Mouse (Mus musculus): ENCODE results near the gene Acer1. TPM values are rescaled to one million over a fixed set of nuclear protein-coding genes. Genes with fewer than 3 reads are reported as not detected.
"Not testable (repeated sequence)": the region's sequence is repeated elsewhere in the genome, so short reads cannot be mapped to it uniquely, and the experiment has no call there.

Gene Acer1
- polyA plus RNA-seq, 1 experiment from 2014 or later: not detected

DNA sequence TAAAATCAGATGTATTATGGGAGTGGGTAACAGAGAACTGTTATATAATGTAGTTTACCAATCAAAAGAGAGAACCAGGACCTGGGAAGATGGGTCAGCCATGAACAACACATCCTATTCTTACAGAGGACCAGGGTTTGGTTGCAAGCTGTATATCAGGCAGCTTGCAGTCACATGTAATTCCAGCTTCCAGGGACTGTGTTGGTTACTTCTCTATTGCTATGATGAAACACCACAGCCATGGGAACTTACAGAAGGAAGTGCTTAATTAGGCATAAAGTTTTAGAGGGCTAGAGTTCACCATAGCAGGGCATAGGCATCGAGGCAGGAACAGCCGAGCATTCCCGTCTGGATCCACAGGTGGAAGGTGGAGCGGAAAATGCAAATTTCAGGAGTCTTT, 43.2 kb downstream of the Acer1 start:
- 61% methylated on average over 4 of the region's 4 CpGs for WGBS (ENCODE audit: missing documents)
- no peak overlapping the region for H3K4me3 ChIP-seq (ENCODE audit: inconsistent target)
- H3K79me2 ChIP-seq (ENCODE audit: inconsistent target): peaks cover 12% of the 10 kb centered on the region; the same call in 1 of the 2 replicates
- H3K36me3 ChIP-seq (ENCODE audit: inconsistent target): no peaks in the 10 kb centered on the region
- no peak overlapping the region for H3K27ac ChIP-seq

DNA sequence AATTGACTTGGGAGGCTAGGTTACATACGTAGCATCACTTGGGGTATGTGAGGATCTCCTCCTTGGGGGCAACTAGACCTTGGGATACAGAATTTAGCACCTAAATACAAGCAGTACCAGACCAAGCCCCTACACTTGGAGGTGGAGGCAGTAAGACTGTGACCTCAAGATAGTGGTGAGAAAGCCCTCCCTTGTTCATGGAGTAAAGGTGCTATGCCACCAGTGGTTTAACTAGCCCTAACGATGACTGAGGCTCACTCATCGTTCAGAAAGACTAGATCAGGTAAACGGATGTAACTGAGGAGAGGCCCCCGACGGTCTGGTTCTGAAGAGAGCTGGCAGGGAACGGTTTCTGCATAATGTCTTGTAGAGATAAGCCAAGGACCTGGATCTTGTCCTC, 45.2 kb downstream of the Acer1 start:
- 89% methylated on average over 7 of the region's 7 CpGs for WGBS (ENCODE audit: missing documents)
- Histone ChIP-seq H3K4me3 (ENCODE audit: inconsistent target) (no peak overlapping the region), H3K36me3 (ENCODE audit: inconsistent target) (no peaks in the 10 kb centered on the region), H3K27ac (no peak overlapping the region), H3K79me2 (ENCODE audit: inconsistent target) (peaks cover 32% of the 10 kb centered on the region; the same call in 1 of the 2 replicates)

DNA sequence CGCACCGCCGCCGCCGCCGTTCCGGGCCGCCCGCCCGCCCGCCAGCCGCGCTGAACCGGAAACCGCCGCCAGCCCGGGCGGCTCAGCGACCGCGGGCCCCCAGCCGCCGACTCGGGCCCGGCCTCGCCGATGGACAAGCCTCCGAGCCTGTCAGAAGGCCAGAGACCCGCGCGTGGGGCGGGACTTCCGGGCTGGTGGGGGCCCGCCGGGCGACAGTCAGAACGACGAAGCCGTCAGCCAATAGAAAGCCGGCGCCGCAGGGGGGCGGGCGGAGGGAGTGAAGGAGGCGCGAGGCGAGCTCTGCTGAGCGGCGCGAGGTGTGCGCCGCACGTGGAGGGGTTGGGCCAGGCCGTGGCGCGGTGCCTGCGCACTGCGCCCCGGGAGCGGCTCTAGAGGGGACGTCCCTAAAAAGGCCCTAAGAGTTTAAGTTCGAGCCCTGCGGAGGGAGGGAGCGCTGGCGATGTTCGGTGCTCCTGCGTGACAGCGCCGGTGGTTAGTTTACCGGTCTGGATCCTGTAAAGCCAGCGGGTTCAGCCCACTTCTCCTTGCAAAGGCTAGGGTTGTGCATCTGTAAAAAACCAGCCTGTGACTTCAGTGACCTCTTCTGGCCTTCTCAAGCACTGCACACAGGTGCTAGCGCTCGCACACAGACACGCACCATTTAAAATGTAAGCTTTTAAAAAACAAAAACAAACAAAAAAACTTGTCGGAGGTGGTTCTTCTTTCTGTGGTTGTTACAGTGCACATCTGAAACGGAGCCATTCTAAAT, 46.4 kb downstream of the Acer1 start, which contains the start of gene Mllt1:
Mllt1 (minus strand) TSS at position 53 of the 769 bp plus-strand sequence.
- Histone ChIP-seq H3K79me2 (ENCODE audit: inconsistent target) (peaks cover 44% of the 10 kb centered on the region; the same call in 1 of the 2 replicates), H3K36me3 (ENCODE audit: inconsistent target) (no peaks in the 10 kb centered on the region), H3K4me3 (ENCODE audit: inconsistent target) (peak within 1 kb of the TSS; percentile 54), H3K27ac (no peak within 1 kb of the TSS)
- 8% methylated on average over 71 of the region's 76 CpGs for WGBS (ENCODE audit: missing documents)

DNA sequence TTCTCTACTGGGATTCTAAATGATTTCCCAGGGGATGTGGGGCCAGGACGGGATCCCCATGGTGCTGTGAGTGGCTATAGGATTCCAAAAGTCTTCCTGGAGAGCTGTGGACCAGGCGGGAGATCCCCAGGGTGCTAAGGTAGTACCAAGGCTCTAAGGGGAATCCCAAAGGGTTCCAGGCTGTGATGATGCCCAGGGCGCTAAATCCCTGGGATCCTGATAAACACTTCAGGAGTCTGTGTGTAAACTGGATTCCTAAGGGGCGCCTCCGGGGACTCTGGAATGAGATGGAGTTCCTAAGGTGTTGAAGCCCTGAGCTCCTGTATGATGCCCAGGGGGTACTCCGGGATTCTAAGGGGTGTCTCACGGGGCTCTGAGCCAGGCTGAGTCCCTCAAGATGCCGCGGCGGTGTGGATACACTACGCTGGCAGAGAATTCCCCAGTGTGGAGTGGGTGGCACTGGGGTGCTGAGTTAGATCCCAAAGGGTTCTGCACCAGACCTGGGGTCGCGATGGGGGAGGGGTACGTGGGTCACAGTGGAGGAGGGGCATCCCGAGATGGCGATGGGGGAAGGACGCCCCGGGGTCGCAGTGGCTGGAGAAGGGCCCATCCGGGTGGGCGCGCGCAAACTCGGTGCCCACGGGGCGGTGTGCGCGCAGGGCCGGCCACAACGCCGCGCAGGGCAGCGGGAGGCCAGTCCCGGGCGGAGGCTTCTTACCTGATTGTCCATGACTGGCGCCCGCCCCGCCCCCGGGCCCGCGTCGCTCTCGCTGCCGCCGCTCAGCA, 47.2 kb downstream of the Acer1 start:
- Histone ChIP-seq H3K36me3 (ENCODE audit: inconsistent target) (no peaks in the 10 kb centered on the region), H3K27ac (no peak overlapping the region), H3K4me3 (ENCODE audit: inconsistent target) (peak overlapping the region; percentile 54), H3K79me2 (ENCODE audit: inconsistent target) (peaks cover 47% of the 10 kb centered on the region; the same call in 1 of the 2 replicates)
- 10% methylated on average over 39 of the region's 45 CpGs for WGBS (ENCODE audit: missing documents)

DNA sequence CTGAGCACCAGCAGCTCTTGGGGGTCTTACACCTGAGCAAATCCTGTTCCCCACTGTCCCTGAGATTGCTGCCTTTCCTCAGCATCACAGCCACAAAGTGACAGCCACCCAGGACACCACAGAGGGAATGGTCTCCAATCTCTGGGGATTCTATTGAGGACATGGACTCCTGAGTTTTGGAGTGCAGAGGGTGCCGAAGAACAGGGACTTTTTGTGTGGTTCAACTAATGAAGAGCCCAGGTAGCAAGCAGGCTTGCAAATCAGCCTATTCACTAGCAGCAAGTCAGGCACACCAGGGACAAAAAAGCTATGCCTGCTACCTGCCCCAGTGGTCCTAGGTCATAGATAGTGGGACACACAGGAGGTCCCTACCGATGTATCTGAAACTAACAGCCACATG, 48.5 kb downstream of the Acer1 start:
- 100% methylated on average over 2 of the region's 2 CpGs for WGBS (ENCODE audit: missing documents)
- H3K36me3 ChIP-seq (ENCODE audit: inconsistent target): no peaks in the 10 kb centered on the region

DNA sequence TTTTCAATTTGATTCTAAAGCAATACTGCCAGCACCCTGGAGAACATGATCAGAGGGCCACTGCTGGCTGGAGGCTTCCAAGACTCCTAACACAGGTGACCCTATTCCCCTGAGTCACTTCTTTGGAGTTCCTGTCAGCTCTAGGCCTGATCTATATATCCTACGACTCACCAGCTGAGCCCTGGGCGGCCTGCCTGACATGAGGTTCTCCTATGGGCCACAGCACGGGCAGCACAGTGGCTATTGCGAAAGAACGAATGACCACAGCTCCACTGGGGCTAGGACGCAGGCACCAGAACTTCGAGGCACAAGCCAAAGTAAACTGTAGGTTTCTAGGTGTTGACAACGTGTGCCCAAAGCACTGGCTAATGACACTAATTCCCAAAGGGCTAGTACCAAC, 51.9 kb downstream of the Acer1 start:
- peaks cover 73% of the 10 kb centered on the region; the same call in 1 of the 2 replicates for H3K79me2 ChIP-seq (ENCODE audit: inconsistent target)
- H3K4me3 ChIP-seq (ENCODE audit: inconsistent target): no peak overlapping the region

More for the DNA sequence above, 48.5 kb downstream of the Acer1 start:
- peaks cover 60% of the 10 kb centered on the region; the same call in 1 of the 2 replicates for H3K79me2 ChIP-seq (ENCODE audit: inconsistent target)
- no peak overlapping the region for H3K27ac ChIP-seq
- H3K4me3 ChIP-seq (ENCODE audit: inconsistent target): no peak overlapping the region

DNA sequence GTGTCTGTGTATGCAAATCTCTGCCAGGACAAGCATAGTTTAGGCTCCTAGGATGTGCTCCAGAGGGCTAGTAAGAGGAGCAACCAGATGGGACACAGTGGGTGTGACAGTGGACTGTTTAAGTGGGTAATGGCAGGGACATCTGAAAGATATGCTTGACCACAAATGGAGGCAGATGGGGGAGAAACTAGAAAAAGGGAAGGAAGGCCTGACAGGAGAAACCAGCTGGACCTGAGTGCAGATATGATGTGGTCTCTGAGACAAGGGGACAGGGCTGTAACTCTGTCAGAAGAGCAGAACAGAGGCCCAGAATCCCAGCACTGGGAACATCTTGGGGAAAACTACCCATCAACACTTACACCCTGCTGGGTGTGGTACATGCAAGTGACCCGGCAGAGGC, 52.4 kb downstream of the Acer1 start:
- Histone ChIP-seq H3K4me3 (ENCODE audit: inconsistent target) (no peak overlapping the region), H3K79me2 (ENCODE audit: inconsistent target) (peaks cover 69% of the 10 kb centered on the region; the same call in 1 of the 2 replicates), H3K27ac (no peak overlapping the region), H3K36me3 (ENCODE audit: inconsistent target) (no peaks in the 10 kb centered on the region)
- 62% methylated on average over 1 of the region's 1 CpGs for WGBS (ENCODE audit: missing documents)

More for the DNA sequence above, 51.9 kb downstream of the Acer1 start:
- 18% methylated on average over 8 of the region's 8 CpGs for WGBS (ENCODE audit: missing documents)
- H3K27ac ChIP-seq: no peak overlapping the region
- H3K36me3 ChIP-seq (ENCODE audit: inconsistent target): no peaks in the 10 kb centered on the region

DNA sequence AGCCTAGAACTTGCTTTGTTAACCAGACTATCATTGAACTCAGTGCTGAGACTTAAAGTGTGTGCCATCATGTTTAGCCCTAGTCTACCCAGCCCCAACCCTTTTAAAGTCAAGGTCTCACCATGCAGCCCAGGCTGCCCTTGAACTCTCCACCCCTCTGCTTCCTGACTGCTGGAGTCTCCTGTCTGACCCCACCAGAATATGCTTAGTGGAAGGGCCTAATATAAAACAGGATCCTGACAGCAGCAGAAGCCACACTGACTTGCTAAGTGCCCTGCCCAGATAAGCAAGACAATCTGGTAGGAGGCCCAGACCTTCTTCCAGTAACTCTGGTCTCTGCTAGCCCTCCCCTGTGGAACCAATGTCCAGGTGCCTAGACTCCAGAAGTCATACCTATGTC, 52.8 kb downstream of the Acer1 start:
- Histone ChIP-seq H3K79me2 (ENCODE audit: inconsistent target) (peaks cover 64% of the 10 kb centered on the region; the same call in 1 of the 2 replicates), H3K27ac (no peak overlapping the region), H3K36me3 (ENCODE audit: inconsistent target) (no peaks in the 10 kb centered on the region), H3K4me3 (ENCODE audit: inconsistent target) (no peak overlapping the region)

DNA sequence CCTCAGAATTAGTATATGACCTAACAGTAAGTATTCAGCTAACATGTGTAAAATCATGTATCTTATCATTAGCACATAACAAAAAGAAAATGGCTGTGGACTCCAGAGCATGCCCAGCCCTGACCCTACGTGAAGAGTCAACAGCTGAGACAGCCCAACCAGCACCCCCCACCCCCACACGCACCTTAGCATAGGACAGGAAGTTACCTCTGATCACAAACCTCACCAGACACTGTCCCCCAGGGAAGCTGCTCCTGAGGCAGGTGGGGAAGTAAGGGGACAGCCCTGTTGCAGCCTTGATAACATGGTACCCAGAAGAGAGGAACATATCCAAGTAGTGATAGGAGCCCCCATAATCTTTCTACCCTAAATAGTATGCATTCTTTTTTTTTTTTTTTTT, 55.9 kb downstream of the Acer1 start:
- Histone ChIP-seq H3K36me3 (ENCODE audit: inconsistent target) (no peaks in the 10 kb centered on the region; the same call in 1 of the 2 replicates), H3K79me2 (ENCODE audit: inconsistent target) (peaks cover 33% of the 10 kb centered on the region; the same call in 1 of the 2 replicates), H3K4me3 (ENCODE audit: inconsistent target) (no peak overlapping the region), H3K27ac (no peak overlapping the region)
- 100% methylated on average over 2 of the region's 2 CpGs for WGBS (ENCODE audit: missing documents)

DNA sequence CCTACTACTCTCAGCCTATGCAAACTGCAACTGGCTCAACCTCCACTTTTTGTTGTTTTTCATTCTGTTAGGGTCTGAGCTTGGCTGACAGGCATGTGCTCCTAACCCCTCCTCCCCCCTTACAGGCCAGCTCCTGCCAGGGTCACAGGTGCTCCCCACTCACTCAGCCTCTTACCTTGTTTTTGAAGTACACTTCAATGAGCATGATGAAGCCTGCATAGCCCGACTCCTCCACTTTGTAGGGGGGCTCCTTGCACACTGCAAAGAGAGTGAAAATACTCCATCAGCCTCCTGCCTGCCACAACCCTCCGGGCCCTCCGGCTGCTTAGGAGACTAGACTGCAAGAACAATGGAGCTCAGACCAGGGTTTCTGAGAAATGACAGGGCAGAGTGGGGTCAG, 62.2 kb downstream of the Acer1 start:
- Histone ChIP-seq H3K79me2 (ENCODE audit: inconsistent target) (no peaks in the 10 kb centered on the region), H3K36me3 (ENCODE audit: inconsistent target) (peaks cover 19% of the 10 kb centered on the region; the same call in 1 of the 2 replicates), H3K4me3 (ENCODE audit: inconsistent target) (no peak overlapping the region), H3K27ac (no peak overlapping the region)
- WGBS (ENCODE audit: missing documents): 100% methylated on average over 3 of the region's 3 CpGs

DNA sequence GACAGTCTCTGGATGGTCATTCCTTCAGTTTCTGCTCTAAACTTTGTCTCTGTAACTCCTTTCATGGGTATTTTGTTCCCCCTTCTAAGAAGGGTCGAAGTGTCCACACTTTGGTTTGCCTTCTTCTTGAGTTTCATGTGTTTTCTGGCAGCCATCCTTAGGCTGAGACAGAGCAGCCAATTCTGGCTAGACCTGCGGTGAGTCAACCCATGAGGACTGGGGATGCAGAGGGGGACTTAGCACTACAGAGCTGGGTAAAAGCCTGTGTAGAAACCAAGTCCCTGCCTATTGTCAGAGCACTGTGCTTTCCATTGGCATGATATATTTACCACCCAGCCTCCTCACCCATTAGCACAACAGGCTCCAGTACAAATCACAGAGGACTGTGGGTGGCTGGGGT, 64.8 kb downstream of the Acer1 start:
- Histone ChIP-seq H3K4me3 (ENCODE audit: inconsistent target) (no peak overlapping the region), H3K36me3 (ENCODE audit: inconsistent target) (peaks cover 19% of the 10 kb centered on the region; the same call in 1 of the 2 replicates), H3K27ac (no peak overlapping the region), H3K79me2 (ENCODE audit: inconsistent target) (no peaks in the 10 kb centered on the region)
- WGBS (ENCODE audit: missing documents): 93% methylated on average over 2 of the region's 2 CpGs

DNA sequence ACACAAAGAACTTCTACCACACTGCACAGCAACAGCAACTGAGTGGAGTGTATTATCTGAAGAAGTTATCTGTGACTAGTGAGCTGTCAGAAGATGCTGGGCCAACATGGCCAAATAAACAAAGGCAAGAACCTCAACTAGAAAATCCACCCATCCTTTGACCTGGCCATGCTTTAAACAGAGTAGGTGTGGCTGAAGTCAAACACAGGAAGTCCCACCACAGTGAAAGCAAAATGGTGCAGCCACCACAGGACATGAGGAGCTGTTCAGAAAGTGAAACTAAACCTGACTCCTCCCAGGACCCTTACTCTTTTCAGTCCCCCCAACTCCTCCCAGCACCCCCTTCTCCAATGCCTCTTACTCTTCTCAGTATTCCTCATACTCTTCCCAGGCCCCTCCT, 68.5 kb downstream of the Acer1 start:
- Histone ChIP-seq H3K27ac (no peak overlapping the region), H3K79me2 (ENCODE audit: inconsistent target) (no peaks in the 10 kb centered on the region), H3K36me3 (ENCODE audit: inconsistent target) (peaks cover 6% of the 10 kb centered on the region; the same call in 1 of the 2 replicates), H3K4me3 (ENCODE audit: inconsistent target) (no peak overlapping the region)

DNA sequence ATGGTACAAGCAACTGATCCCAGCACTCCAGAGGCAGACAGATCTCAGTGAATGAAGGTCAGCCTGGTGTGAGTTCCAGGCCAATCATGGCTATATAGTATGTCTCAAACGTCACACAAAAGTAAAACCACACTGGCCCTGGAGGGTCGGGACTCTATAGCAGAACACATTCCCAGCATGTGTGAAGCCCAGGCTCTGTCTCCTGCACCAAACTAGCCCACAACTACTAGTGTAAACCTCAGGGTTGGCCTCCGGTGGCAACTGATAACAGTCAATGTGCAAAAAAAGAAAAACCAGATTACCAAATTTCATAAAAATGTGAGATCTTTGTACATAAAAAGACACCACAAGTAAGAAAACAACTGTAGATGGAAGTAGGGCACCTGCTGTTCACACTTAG, 68.9 kb downstream of the Acer1 start:
- Histone ChIP-seq H3K36me3 (ENCODE audit: inconsistent target) (peaks cover 6% of the 10 kb centered on the region; the same call in 1 of the 2 replicates), H3K27ac (no peak overlapping the region), H3K79me2 (ENCODE audit: inconsistent target) (no peaks in the 10 kb centered on the region), H3K4me3 (ENCODE audit: inconsistent target) (no peak overlapping the region)
- WGBS (ENCODE audit: missing documents): 100% methylated on average over 2 of the region's 3 CpGs

DNA sequence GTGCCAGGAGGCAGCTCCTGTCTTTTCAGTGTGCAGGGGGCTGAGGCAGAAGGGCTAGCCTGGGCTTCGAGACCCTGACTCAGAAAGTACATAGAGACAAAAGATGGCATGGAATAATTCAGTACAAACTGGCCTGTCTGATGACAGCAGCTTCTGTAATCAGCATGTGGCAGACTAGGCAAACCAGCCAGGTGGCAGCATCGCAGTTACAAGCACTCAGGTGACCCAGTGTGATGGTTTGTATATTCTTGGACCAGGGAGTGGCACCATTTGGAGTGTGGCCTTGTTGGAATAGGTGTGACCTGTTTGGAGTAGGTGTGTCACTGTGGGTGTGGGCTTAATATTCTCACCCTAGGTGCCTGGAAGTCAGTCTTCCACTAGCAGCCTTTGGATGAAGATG, 72.2 kb downstream of the Acer1 start:
- H3K27ac ChIP-seq; H3K36me3 ChIP-seq (ENCODE audit: inconsistent target); H3K4me3 ChIP-seq (ENCODE audit: inconsistent target); H3K79me2 ChIP-seq (ENCODE audit: inconsistent target): not testable (repeated sequence)
- 94% methylated on average over 2 of the region's 2 CpGs for WGBS (ENCODE audit: missing documents)

DNA sequence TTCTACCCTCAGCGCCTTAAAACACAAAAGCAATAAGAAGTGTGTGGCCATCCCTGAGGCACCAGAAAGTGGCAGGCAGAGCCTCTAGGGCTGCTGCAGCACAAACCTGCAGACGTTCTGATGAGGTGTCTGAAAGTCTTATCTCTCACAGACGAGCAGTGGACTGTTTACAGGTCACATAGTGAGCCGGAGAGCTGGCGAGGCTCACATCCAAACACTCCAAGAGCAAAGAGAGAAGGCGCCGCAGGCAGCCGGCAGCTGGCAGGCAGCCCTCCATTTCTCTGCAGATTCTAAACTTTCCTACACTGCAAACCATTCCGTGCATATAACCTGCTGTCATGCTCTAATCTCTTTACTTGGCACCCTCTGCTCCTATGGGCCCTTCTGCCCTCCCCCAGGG, 74.0 kb downstream of the Acer1 start:
- 95% methylated on average over 9 of the region's 9 CpGs for WGBS (ENCODE audit: missing documents)
- Histone ChIP-seq H3K36me3 (ENCODE audit: inconsistent target) (no peaks in the 10 kb centered on the region; the same call in 1 of the 2 replicates), H3K4me3 (ENCODE audit: inconsistent target) (no peak overlapping the region), H3K79me2 (ENCODE audit: inconsistent target) (no peaks in the 10 kb centered on the region; the same call in 1 of the 2 replicates), H3K27ac (no peak overlapping the region)

All from macrophage (primary cell).